Mouse (Mus musculus) testis, adult 2 months (tissue): ENCODE measurements around the gene Trim9.

Source experiments
- CTCF ChIP-seq: fragments of 200-500 bp; IDR thresholded peaks from 2 replicates; pipeline ENCODE4 v1.5.1; 2012; ENCODE audit warnings: low read depth, mild to moderate bottlenecking, inconsistent platforms, low read length, moderate library complexity; ENCODE audit not compliant: control insufficient read depth, insufficient read depth, insufficient replicate concordance
- POLR2A ChIP-seq: fragments of 200-500 bp; IDR thresholded peaks from 2 replicates; pipeline ENCODE4 v1.6.1; 2012; ENCODE audit warnings: low read depth, mild to moderate bottlenecking, inconsistent platforms, low read length, moderate library complexity; ENCODE audit not compliant: control insufficient read depth

- no peak for TF ChIP-seq POLR2A
- no peak for TF ChIP-seq CTCF
These were observed 104.9 kb downstream of the Trim9 start for GRCm38 (mm10) chr12:70242550-70242949.
